Mouse (Mus musculus) layer of hippocampus, adult 2 months (tissue): Measurements from ENCODE around the gene Ccdc105. TPM values are rescaled to one million over a fixed set of nuclear protein-coding genes. Genes with fewer than 3 reads are reported as not detected.

Experiments
- DNase-seq, 2 experiments: peaks; one replicate each; pipeline ENCODE4 v3.0.0; 2022; ENCODE audit warnings: low spot score in 2 of 2
- H3K27ac ChIP-seq: fragments of 200-600 bp; 2 replicates; pipeline ENCODE4 v1.8.1; 2022
- H3K4me3 ChIP-seq: fragments of 200-600 bp; 2 replicates; pipeline ENCODE4 v1.8.1; 2022; ENCODE audit warnings: mild to moderate bottlenecking
- CTCF ChIP-seq: fragments of 200-600 bp; conservative IDR thresholded peaks from 2 replicates; pipeline ENCODE4 v1.8.1; 2022; ENCODE audit warnings: antibody characterized with exemption, mild to moderate bottlenecking, moderate library complexity
- long read RNA-seq, 2 experiments: library from polyadenylated mRNA; stranded (forward); transcript quantifications; one replicate each; pipeline ENCODE4 v2.0.0; 2021; ENCODE audit warnings: borderline mapping rate in 2 of 2
- total RNA-seq, 2 experiments: library from RNA; stranded (reverse); gene quantifications; 2 replicates each; pipeline ENCODE4 v1.2.3; 2021

Gene Ccdc105
- under 1 TPM; 0.81 to 0.84 TPM for total RNA-seq
- long read RNA-seq, experiment 1: 0 reads
- long read RNA-seq, experiment 2: 0 reads

GRCm38 (mm10) chr10:78752452-78753191, at the start of gene Ccdc105:
Ccdc105 (minus strand) TSS chr10:78753065.
- peak within 1 kb of the TSS; percentile 94 for H3K27ac ChIP-seq
- peak; percentile 77 to 81 for DNase-seq
- no peak for TF ChIP-seq CTCF

GRCm38 (mm10) chr10:78801449-78801848, 48.6 kb upstream of the Ccdc105 start:
- H3K4me3 ChIP-seq: no peak overlapping the region
- no peak for DNase-seq
- H3K27ac ChIP-seq: no peak overlapping the region
- TF ChIP-seq CTCF: 0 out of 2 replicates have a peak, but pooled peaks have one; percentile 9

More at GRCm38 (mm10) chr10:78752452-78753191, at the start of gene Ccdc105:
- H3K4me3 ChIP-seq: peak within 1 kb of the TSS; percentile 67

- DNase-seq: no peak
- Histone ChIP-seq H3K27ac (no peak overlapping the region), H3K4me3 (no peak overlapping the region)
- TF ChIP-seq CTCF: peak; percentile 60
Measured at GRCm38 (mm10) chr10:78790561-78790960, 37.7 kb upstream of the Ccdc105 start.

GRCm38 (mm10) chr10:78787566-78788087, 34.8 kb upstream of the Ccdc105 start:
- TF ChIP-seq CTCF: no peak; the same call in 1 of the 2 replicates
- DNase-seq: peak; percentile 86 to 92
- peak overlapping the region; percentile 73 for H3K4me3 ChIP-seq
- H3K27ac ChIP-seq: peak overlapping the region; percentile 86

GRCm38 (mm10) chr10:78779981-78780651, 27.3 kb upstream of the Ccdc105 start, which contains the start of gene Slc1a6:
Slc1a6 (plus strand) TSS chr10:78780496.
- H3K27ac ChIP-seq: peak within 1 kb of the TSS; percentile 91
- TF ChIP-seq CTCF: no peak
- peak within 1 kb of the TSS; percentile 71 for H3K4me3 ChIP-seq
- DNase-seq: peak in 1 of 2 experiments; percentile 56

- DNase-seq: no peak
- peak overlapping the region; percentile 91 for H3K27ac ChIP-seq
- TF ChIP-seq CTCF: no peak
- H3K4me3 ChIP-seq: peak overlapping the region; percentile 71
Measured at GRCm38 (mm10) chr10:78779527-78779926, 26.7 kb upstream of the Ccdc105 start.

- no peak for DNase-seq
- H3K27ac ChIP-seq: no peak overlapping the region
- H3K4me3 ChIP-seq: no peak overlapping the region
- no peak for TF ChIP-seq CTCF
Measured at GRCm38 (mm10) chr10:78775830-78776229, 23.0 kb upstream of the Ccdc105 start.

- no peak overlapping the region for H3K27ac ChIP-seq
- no peak for TF ChIP-seq CTCF
- H3K4me3 ChIP-seq: no peak overlapping the region
- no peak for DNase-seq
Measured at GRCm38 (mm10) chr10:78765570-78765969, 12.7 kb upstream of the Ccdc105 start.

GRCm38 (mm10) chr10:78756021-78756420, 3.2 kb upstream of the Ccdc105 start:
- H3K4me3 ChIP-seq: no peak overlapping the region
- TF ChIP-seq CTCF: peak; percentile 99
- no peak overlapping the region; the same call in 1 of the 2 replicates for H3K27ac ChIP-seq
- DNase-seq: peak; percentile 74 to 88

GRCm38 (mm10) chr10:78748946-78749345, 3.9 kb downstream of the Ccdc105 start:
- Histone ChIP-seq H3K27ac (no peak overlapping the region), H3K4me3 (no peak overlapping the region)
- TF ChIP-seq CTCF: no peak
- no peak for DNase-seq

GRCm38 (mm10) chr10:78748161-78748560, 4.7 kb downstream of the Ccdc105 start:
- H3K4me3 ChIP-seq: no peak overlapping the region
- no peak overlapping the region for H3K27ac ChIP-seq
- no peak for TF ChIP-seq CTCF
- no peak for DNase-seq

- Histone ChIP-seq H3K4me3 (peak overlapping the region; percentile 42), H3K27ac (peak overlapping the region; percentile 51; the same call in 1 of the 2 replicates)
- no peak for TF ChIP-seq CTCF
- DNase-seq: peak; percentile 3 to 23
Measured at GRCm38 (mm10) chr10:78747035-78747721, 5.7 kb downstream of the Ccdc105 start.
